Mouse (Mus musculus) C2C12 (cell line): ENCODE measurements around the gene Stk10. TPM values are rescaled to one million over a fixed set of nuclear protein-coding genes. Genes with fewer than 3 reads are reported as not detected.

ENCODE experiments used
- H3K27me3 ChIP-seq: one replicate; pipeline ENCODE4 v1.6.1; 2011; ENCODE audit not compliant: control insufficient read depth, insufficient read depth, insufficient read length
- H3K36me3 ChIP-seq: one replicate; pipeline ENCODE4 v1.6.1; 2011; ENCODE audit not compliant: control insufficient read depth, insufficient read depth
- H3K4me3 ChIP-seq: one replicate; pipeline ENCODE4 v1.5.1; 2011; ENCODE audit warnings: mild to moderate bottlenecking, control low read depth; ENCODE audit not compliant: poor library complexity, insufficient read depth, severe bottlenecking
- H3K79me2 ChIP-seq: one replicate; pipeline ENCODE4 v1.6.1; 2011; ENCODE audit not compliant: control insufficient read depth, insufficient read depth
- H3K79me3 ChIP-seq: one replicate; pipeline ENCODE4 v1.6.1; 2011; ENCODE audit warnings: low read depth, control low read depth
- H3ac ChIP-seq: one replicate; pipeline ENCODE3; 2011; ENCODE audit warnings: low read depth; ENCODE audit not compliant: control insufficient read depth, insufficient read length
- CEBPB ChIP-seq: IDR thresholded peaks from one replicate; pipeline ENCODE4 v1.6.1; 2011; ENCODE audit warnings: low read depth, mild to moderate bottlenecking, control low read depth, moderate library complexity
- CTCF ChIP-seq: IDR thresholded peaks from one replicate; pipeline ENCODE4 v1.5.1; 2011; ENCODE audit not compliant: control insufficient read depth, insufficient read depth, insufficient read length
- FOSL1 ChIP-seq: IDR thresholded peaks from one replicate; pipeline ENCODE4 v1.8.0; 2011; ENCODE audit warnings: mild to moderate bottlenecking, low read length; ENCODE audit not compliant: poor library complexity, insufficient read depth, severe bottlenecking
- MAX ChIP-seq: IDR thresholded peaks from one replicate; pipeline ENCODE4 v1.6.1; 2011; ENCODE audit warnings: mild to moderate bottlenecking, control low read depth
- MYOD1 ChIP-seq: IDR thresholded peaks from one replicate; pipeline ENCODE4 v1.6.1; 2011; ENCODE audit warnings: low read depth; ENCODE audit not compliant: control insufficient read depth, insufficient read length
- MYOG ChIP-seq: IDR thresholded peaks from one replicate; pipeline ENCODE4 v1.6.1; 2011; ENCODE audit not compliant: control insufficient read depth, insufficient read length; ENCODE audit errors: extremely low read depth
- USF1 ChIP-seq: IDR thresholded peaks from one replicate; pipeline ENCODE4 v1.6.1; 2011; ENCODE audit warnings: low read depth, mild to moderate bottlenecking, control low read depth, moderate library complexity
- polyA plus RNA-seq: library from polyadenylated mRNA; unstranded; fragments of >200 nt; fragmentation: generic; extraction: Trizol; gene quantifications from one replicate; pipeline ENCODE4 v1.2.1, GENCODE M21; 2012; ENCODE audit warnings: missing spikeins

The Stk10 gene
- polyA plus RNA-seq, 1 experiment, result 8.2 TPM

DNA sequence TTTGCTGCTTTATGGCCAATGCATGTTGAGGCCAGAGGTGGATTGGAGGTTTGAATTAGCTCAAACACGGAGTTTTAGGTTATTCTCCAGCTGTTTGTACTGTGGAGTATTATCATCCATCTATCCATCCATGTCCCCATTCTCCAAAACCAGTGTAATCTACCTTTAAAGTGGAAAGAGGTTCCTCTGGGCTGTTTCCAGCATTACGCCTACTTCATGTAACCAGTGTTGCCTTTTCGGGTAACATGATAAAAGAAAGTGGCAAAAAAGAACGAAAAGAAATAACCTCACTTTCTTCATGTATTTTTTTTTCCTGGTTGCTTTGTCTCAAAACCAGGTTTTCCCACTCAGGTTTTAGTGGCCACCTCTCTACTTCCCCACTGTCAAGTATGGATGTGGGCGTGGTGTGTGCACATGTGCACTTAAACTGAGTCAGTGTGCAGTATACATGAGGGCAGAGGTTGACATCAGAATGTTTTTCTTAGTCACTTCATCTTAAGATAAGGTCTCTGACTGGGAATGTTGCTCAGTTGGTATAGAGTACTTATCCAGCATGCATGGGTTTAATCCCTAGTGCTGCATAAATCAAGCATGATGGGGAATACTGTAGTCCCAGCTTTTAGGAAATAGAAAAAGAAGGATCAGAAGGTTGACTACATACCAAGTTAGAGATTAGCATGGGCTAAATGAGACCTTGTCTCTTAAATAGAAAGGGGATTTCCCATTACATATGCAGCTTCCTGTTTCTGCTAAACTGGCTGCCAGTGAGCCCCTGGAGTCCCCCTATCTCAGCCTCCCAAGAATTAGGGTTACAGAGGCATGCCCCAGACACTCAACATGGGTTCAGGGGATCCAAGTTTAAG is 44.1 kb upstream of the Stk10 start:
- TF ChIP-seq MYOG, result no peak
- TF ChIP-seq MAX, result no peak
- no peak for TF ChIP-seq MYOD1
- no peak overlapping the region for H3ac ChIP-seq
- peaks cover 57% of the 10 kb centered on the region for H3K79me3 ChIP-seq
- H3K4me3 ChIP-seq, result no peak overlapping the region
- no peaks in the 10 kb centered on the region for H3K27me3 ChIP-seq
- H3K79me2 ChIP-seq, result peaks cover 91% of the 10 kb centered on the region
- no peaks in the 10 kb centered on the region for H3K36me3 ChIP-seq

DNA sequence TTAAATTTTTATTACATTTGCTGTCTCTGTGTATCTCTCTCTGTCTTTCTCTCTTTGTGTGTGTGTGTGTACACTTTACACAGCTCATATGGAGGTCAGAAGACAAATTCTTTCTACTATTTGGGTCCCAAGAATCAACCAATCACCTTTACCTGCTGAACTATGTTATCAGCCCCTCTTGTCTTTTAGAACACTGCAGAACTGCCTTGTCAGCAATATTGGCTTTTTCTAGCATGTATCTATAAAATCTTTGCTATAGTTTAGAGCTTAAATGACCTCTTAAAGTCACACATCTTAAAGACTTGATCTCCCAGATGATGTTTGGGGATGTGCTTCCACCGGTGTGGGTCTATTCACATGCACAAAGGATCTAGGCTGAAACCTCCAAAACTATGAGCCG is 42.0 kb upstream of the Stk10 start:
- Histone ChIP-seq H3ac (no peak overlapping the region), H3K4me3 (no peak overlapping the region), H3K79me3 (peaks cover 58% of the 10 kb centered on the region), H3K27me3 (no peaks in the 10 kb centered on the region), H3K36me3 (no peaks in the 10 kb centered on the region), H3K79me2 (peaks cover 95% of the 10 kb centered on the region)
- TF ChIP-seq CEBPB, result no peak
- TF ChIP-seq CTCF, result no peak
- TF ChIP-seq MYOD1, result no peak
- TF ChIP-seq FOSL1, result no peak
- TF ChIP-seq USF1, result no peak
- TF ChIP-seq MAX, result no peak
- TF ChIP-seq MYOG, result no peak

DNA sequence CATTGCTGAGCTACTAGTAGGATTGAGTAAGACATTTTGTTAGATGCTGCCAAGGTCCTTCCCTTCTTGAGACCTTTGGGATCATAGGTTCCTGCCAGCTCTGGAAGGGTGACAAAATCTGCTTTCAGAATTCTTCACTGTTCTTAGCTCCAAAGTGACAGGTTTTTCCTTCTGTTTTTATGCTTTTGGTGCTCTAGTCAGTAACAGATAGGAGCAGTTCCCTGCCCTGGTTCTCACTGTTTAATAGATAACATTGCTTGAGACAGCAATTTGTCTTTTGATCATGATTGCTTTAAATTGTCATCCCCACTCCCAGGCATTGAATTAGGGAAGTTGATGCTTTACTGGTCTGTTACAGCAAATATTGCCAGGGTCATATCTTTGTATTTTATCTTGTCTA is 39.8 kb upstream of the Stk10 start:
- Histone ChIP-seq H3K27me3 (no peaks in the 10 kb centered on the region), H3K36me3 (no peaks in the 10 kb centered on the region), H3K79me2 (peaks cover 92% of the 10 kb centered on the region), H3ac (no peak overlapping the region), H3K79me3 (peaks cover 50% of the 10 kb centered on the region), H3K4me3 (no peak overlapping the region)
- no peak for TF ChIP-seq FOSL1

DNA sequence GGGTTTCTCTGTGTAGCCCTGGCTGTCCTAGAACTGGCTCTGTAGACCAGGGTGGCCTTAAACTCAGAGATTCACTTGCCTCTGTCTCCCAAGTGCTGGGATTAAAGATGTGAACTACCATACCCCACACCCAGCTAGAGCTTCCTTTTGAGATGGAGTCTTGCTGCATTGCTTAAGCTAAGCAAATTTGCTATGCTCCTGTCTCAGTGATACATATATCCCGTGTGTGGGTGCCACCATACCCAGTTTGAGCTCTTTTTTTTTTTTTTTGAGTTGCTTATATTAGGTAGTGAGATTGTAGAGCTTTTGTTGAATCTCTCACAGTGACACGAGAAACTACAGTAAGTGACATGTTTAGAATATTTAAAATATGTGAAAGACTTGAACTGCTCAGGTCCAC is 37.8 kb upstream of the Stk10 start:
- TF ChIP-seq CTCF, result no peak
- no peak for TF ChIP-seq CEBPB
- TF ChIP-seq MYOD1, result no peak
- no peak for TF ChIP-seq FOSL1
- no peak for TF ChIP-seq MAX
- TF ChIP-seq MYOG, result no peak
- TF ChIP-seq USF1, result no peak
- H3K79me2 ChIP-seq, result peaks cover 90% of the 10 kb centered on the region
- H3ac ChIP-seq, result no peak overlapping the region
- no peaks in the 10 kb centered on the region for H3K27me3 ChIP-seq
- H3K79me3 ChIP-seq, result peaks cover 39% of the 10 kb centered on the region
- H3K36me3 ChIP-seq, result peaks cover 9% of the 10 kb centered on the region
- H3K4me3 ChIP-seq, result no peak overlapping the region

DNA sequence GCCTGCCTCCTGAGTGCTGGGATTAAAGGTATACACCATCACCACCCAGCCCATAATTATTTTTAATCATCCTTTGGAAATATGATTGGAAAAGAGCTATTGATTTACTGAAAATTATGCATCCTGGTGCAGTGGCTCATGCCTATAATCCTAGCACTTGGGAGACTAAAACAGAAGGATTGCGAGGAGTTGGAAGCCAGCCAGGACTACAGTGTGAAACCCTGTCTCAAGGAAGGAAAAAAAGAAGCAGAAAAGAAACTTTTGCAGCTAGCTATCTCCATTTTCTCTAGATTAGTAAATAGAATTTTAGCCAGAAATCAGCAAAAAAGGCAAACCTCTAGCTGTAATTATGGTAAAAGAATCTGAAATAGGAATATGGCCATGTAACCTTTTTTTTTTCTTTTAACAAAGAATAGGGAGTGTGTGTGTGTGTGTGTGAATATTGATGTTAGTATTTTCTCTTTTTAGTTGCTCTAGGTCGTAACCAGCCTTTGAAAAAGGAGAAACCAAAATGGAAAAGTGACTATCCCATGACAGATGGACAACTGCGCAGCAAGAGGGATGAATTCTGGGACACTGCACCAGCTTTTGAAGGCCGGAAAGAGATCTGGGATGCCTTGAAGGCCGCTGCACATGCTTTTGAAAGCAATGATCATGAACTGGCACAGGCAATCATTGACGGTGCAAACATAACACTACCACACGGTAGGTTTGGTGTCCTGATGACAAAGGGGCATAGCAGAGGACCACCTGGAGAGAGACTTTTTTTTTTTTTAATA is 34.2 kb upstream of the Stk10 start:
- peaks cover 61% of the 10 kb centered on the region for H3K79me2 ChIP-seq
- no peaks in the 10 kb centered on the region for H3K27me3 ChIP-seq
- H3K4me3 ChIP-seq, result no peak overlapping the region
- peaks cover 21% of the 10 kb centered on the region for H3K79me3 ChIP-seq
- H3ac ChIP-seq, result no peak overlapping the region
- H3K36me3 ChIP-seq, result peaks cover 15% of the 10 kb centered on the region
- TF ChIP-seq USF1 (no peak), CEBPB (no peak), FOSL1 (no peak), MYOG (no peak), MAX (no peak), MYOD1 (no peak), CTCF (no peak)

DNA sequence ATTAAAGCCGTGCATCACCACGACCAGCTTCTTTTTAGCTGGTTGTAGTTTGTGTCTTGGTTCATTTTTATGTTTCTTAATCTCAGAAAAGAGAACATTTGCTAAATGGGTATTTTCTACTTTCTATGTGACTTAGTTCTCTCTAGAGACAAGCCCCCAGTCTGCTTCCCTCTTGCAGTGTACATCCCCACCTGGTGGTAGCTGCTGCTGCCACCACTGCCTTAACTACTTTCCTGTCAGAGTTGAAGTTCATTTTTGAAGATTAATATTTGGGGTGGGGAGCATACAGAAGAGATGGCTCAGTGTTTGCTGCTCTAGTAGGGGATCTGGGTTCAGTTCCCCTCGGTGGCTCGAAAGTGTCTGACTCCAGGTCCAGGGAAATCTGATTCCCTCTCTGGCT is 33.2 kb upstream of the Stk10 start:
- Histone ChIP-seq H3K4me3 (no peak overlapping the region), H3K79me3 (peaks cover 14% of the 10 kb centered on the region), H3K27me3 (no peaks in the 10 kb centered on the region), H3K79me2 (peaks cover 51% of the 10 kb centered on the region), H3K36me3 (peaks cover 16% of the 10 kb centered on the region), H3ac (no peak overlapping the region)
- TF ChIP-seq MYOD1, result no peak
- TF ChIP-seq CEBPB, result no peak
- no peak for TF ChIP-seq FOSL1
- TF ChIP-seq CTCF, result no peak
- no peak for TF ChIP-seq MYOG
- TF ChIP-seq MAX, result no peak
- no peak for TF ChIP-seq USF1
